Comparison of ENCODE assay signal across 24 mouse cellular contexts in the genomic region with DNA sequence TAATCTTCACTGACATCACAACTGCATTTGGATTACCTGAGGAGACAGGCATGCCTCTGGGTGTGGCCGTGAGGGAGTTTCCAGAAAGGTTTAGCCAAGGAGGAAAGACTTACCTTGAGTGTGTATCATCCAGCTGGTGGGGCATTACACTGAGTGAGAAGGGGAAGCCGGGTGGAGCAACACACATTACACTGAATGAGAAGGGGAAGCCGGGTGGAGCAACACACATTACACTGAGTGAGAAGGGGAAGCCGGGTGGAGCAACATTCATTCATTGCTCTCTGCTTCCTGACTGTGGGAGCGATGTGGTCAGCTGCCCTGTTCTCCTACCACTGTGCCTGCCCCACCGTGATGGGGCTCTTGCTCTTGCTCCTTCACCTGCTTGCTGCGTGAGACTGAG.
"Had no signal": no experiment of that assay in that cellular context is flagged by ENCODE, and none has a peak within 500 bp of the region (broad histone marks: within the 10 kb centered on the region; RNA-seq: fewer than 3 reads in every experiment).

No protein-coding gene starts in this region.

- H3K4me3 ChIP-seq: heart, adult 2 months; heart, embryonic 10.5 days; heart, embryonic 12.5 days; hindbrain, embryonic 13.5 days; hindbrain, embryonic 15.5 days; kidney, embryonic 15.5 days; limb, embryonic 13.5 days; limb, embryonic 15.5 days; liver, embryonic 13.5 days had no signal

- H3K9me3 ChIP-seq: heart, embryonic 10.5 days; kidney, embryonic 15.5 days had no signal

- DNase-seq: gastrocnemius, postnatal 25 days; heart, adult 11 months; heart, adult 2 months; heart, postnatal 10 days; heart, postnatal 4 days; kidney, adult 11 months; kidney, adult 2 months; kidney, adult 9 months; kidney, postnatal 14 days; kidney, postnatal 36 days; layer of hippocampus, adult 9-11 months; layer of hippocampus, postnatal 36 days; liver, embryonic 13.5 days had no signal

- H3K36me3 ChIP-seq: heart, embryonic 10.5 days; heart, embryonic 12.5 days; hindbrain, embryonic 13.5 days; hindbrain, embryonic 15.5 days; kidney, embryonic 15.5 days; limb, embryonic 13.5 days; limb, embryonic 15.5 days; liver, embryonic 13.5 days had no signal

- ATAC-seq: hindbrain, postnatal 0 days; intestine, embryonic 16.5 days had no signal

- H3K4me2 ChIP-seq: heart, embryonic 12.5 days; hindbrain, embryonic 13.5 days; hindbrain, embryonic 15.5 days; kidney, embryonic 15.5 days; limb, embryonic 13.5 days; limb, embryonic 15.5 days; liver, embryonic 11.5 days; liver, embryonic 13.5 days had no signal

- H3K9ac ChIP-seq: heart, embryonic 12.5 days; hindbrain, embryonic 13.5 days; hindbrain, embryonic 15.5 days; kidney, embryonic 15.5 days; limb, embryonic 13.5 days; limb, embryonic 15.5 days; liver, embryonic 13.5 days had no signal

- H3K27ac ChIP-seq: heart, adult 2 months; hindbrain, embryonic 13.5 days; hindbrain, embryonic 15.5 days; hindbrain, postnatal 0 days; kidney, embryonic 15.5 days; kidney, postnatal 0 days; limb, embryonic 13.5 days; limb, embryonic 15.5 days; liver, embryonic 13.5 days had no signal

- H3K27me3 ChIP-seq: heart, embryonic 12.5 days; hindbrain, embryonic 15.5 days; kidney, embryonic 15.5 days; limb, embryonic 13.5 days; limb, embryonic 15.5 days; liver, embryonic 13.5 days had no signal

- H3K4me1 ChIP-seq: heart, embryonic 10.5 days; heart, embryonic 12.5 days; hindbrain, embryonic 15.5 days; kidney, embryonic 15.5 days; liver, embryonic 13.5 days had no signal
